Mouse (Mus musculus) brain, embryonic 14.5 days (tissue): ENCODE data around the gene Slc9a5.

ENCODE experiments used
- CTCF ChIP-seq: fragments of 200-500 bp; IDR thresholded peaks from 2 replicates; pipeline ENCODE4 v1.5.1; 2012; ENCODE audit warnings: inconsistent platforms, mild to moderate bottlenecking, moderate library complexity, borderline replicate concordance; ENCODE audit not compliant: insufficient read depth, insufficient read length; ENCODE audit errors: extremely low read depth
- POLR2A ChIP-seq: fragments of 200-500 bp; IDR thresholded peaks from 2 replicates; pipeline ENCODE4 v1.6.1; 2012; ENCODE audit warnings: mild to moderate bottlenecking, inconsistent platforms, borderline replicate concordance; ENCODE audit not compliant: poor library complexity, insufficient read depth, insufficient read length, severe bottlenecking; ENCODE audit errors: extremely low read depth

DNA sequence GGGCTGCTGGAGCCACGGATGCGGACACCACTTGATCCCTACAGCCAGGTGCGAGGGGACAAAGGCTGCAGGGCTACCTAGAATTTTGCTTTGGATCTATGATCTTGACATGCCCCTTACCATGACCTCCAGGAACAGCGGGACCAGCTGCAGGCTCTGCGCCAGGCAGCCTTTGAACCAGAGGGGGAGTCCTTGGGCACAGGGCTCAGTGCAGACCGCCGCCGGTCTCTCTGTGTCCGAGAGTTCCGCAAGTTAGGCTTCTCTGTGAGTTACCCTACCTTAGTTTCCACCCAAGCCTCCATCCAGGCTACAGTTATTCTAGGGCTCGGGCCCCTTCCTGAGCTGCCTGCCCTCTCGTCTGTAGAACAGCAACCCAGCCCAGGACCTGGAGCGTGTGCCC lies 41.0 kb upstream of the Slc9a5 start:
- TF ChIP-seq CTCF (no peak), POLR2A (no peak)
